Mouse (Mus musculus) embryonic facial prominence, embryonic 13.5 days (tissue): ENCODE measurements around the gene Ube2v1. TPM values are rescaled to one million over a fixed set of nuclear protein-coding genes. Genes with fewer than 3 reads are reported as not detected.
A peak's percentile ranks its signal among the peaks of the same experiment; 100 is the strongest.
"Not testable (repeated sequence)": the region's sequence is repeated elsewhere in the genome, so short reads cannot be mapped to it uniquely, and the experiment has no call there.

Experiments
- ATAC-seq: fragments of 200-750 bp; cut with Nextera tagmentation; 2 replicates; pipeline ENCODE4 v1.8.0; 2017; ENCODE audit warnings: low read depth; ENCODE audit not compliant: insufficient number of reproducible peaks, insufficient read depth, low FRiP score, low TSS enrichment
- H3K27ac ChIP-seq: fragments of 300-500 bp; sonication (generic); 2 replicates; pipeline ENCODE4 v1.5.1; 2015; ENCODE audit warnings: moderate library complexity, mild to moderate bottlenecking, inconsistent platforms
- H3K27me3 ChIP-seq: fragments of 300-500 bp; sonication (generic); 2 replicates; pipeline ENCODE4 v1.6.1; 2015; ENCODE audit warnings: mild to moderate bottlenecking, inconsistent platforms
- H3K36me3 ChIP-seq: fragments of 300-500 bp; sonication (generic); 2 replicates; pipeline ENCODE4 v1.6.1; 2015; ENCODE audit warnings: mild to moderate bottlenecking, inconsistent platforms
- H3K4me1 ChIP-seq: fragments of 300-500 bp; sonication (generic); 2 replicates; pipeline ENCODE4 v1.6.1; 2015; ENCODE audit warnings: inconsistent platforms
- H3K4me2 ChIP-seq: fragments of 300-500 bp; sonication (generic); 2 replicates; pipeline ENCODE4 v1.6.1; 2015; ENCODE audit warnings: moderate library complexity, mild to moderate bottlenecking, inconsistent platforms
- H3K4me3 ChIP-seq: fragments of 300-500 bp; sonication (generic); 2 replicates; pipeline ENCODE4 v1.5.1; 2015; ENCODE audit warnings: mild to moderate bottlenecking, inconsistent platforms
- H3K9ac ChIP-seq: fragments of 300-500 bp; sonication (generic); 2 replicates; pipeline ENCODE4 v1.6.1; 2015; ENCODE audit warnings: mild to moderate bottlenecking, inconsistent platforms
- H3K9me3 ChIP-seq: fragments of 300-500 bp; sonication (generic); 2 replicates; pipeline ENCODE4 v1.6.1; 2016; ENCODE audit warnings: inconsistent platforms
- WGBS: fragments of 180-500 bp; shearing (Covaris S2); methylation state at CpG from one replicate; pipeline ENCODE4 v1.1.7; 2015; ENCODE audit warnings: mixed read lengths; 5-methylcytosine and 5-hydroxymethylcytosine counted together
- polyA plus RNA-seq: library from polyadenylated mRNA; unstranded; fragments of >200 nt; fragmentation: Nextera tagmentation; extraction: Ambion mirVana; gene quantifications from 2 replicates; pipeline ENCODE4 v1.2.1, GENCODE M21; 2015

Gene Ube2v1
- polyA plus RNA-seq, 1 experiment from 2014 or later, result 262 TPM

GRCm38 (mm10) chr2:167649290-167650032, 17.6 kb upstream of the Ube2v1 start:
- H3K9ac ChIP-seq, result no peak overlapping the region
- no peak overlapping the region for H3K4me2 ChIP-seq
- no peak overlapping the region for H3K27ac ChIP-seq
- H3K27me3 ChIP-seq, result no peaks in the 10 kb centered on the region
- H3K4me3 ChIP-seq, result no peak overlapping the region
- 90% methylated on average over 12 of the region's 12 CpGs for WGBS
- H3K9me3 ChIP-seq, result no peaks in the 10 kb centered on the region
- ATAC-seq, result no peak
- peaks cover 83% of the 10 kb centered on the region for H3K36me3 ChIP-seq
- no peaks in the 10 kb centered on the region for H3K4me1 ChIP-seq

- Histone ChIP-seq H3K27me3 (no peaks in the 10 kb centered on the region), H3K9ac (no peak overlapping the region), H3K4me3 (no peak overlapping the region), H3K27ac (no peak overlapping the region), H3K4me1 (no peaks in the 10 kb centered on the region), H3K36me3 (peaks cover 75% of the 10 kb centered on the region), H3K9me3 (no peaks in the 10 kb centered on the region), H3K4me2 (no peak overlapping the region)
- ATAC-seq, result no peak
- WGBS, result 85% methylated on average over 4 of the region's 4 CpGs
These were observed 14.5 kb upstream of the Ube2v1 start for GRCm38 (mm10) chr2:167646411-167646810.

GRCm38 (mm10) chr2:167643356-167644052, 11.6 kb upstream of the Ube2v1 start:
- not testable (repeated sequence) for H3K4me3 ChIP-seq, H3K4me1 ChIP-seq, H3K27ac ChIP-seq, ATAC-seq, H3K4me2 ChIP-seq, H3K9ac ChIP-seq, H3K9me3 ChIP-seq, H3K27me3 ChIP-seq
- H3K36me3 ChIP-seq, result peaks cover 64% of the 10 kb centered on the region
- 84% methylated on average over 13 of the region's 13 CpGs for WGBS

GRCm38 (mm10) chr2:167642164-167642563, 10.3 kb upstream of the Ube2v1 start:
- no peaks in the 10 kb centered on the region for H3K4me1 ChIP-seq
- H3K27ac ChIP-seq, result no peak overlapping the region
- no peak for ATAC-seq
- no peak overlapping the region for H3K9ac ChIP-seq
- no peak overlapping the region for H3K4me2 ChIP-seq
- no peak overlapping the region for H3K4me3 ChIP-seq
- peaks cover 52% of the 10 kb centered on the region for H3K36me3 ChIP-seq
- WGBS, result 87% methylated on average over 6 of the region's 6 CpGs
- no peaks in the 10 kb centered on the region for H3K27me3 ChIP-seq
- H3K9me3 ChIP-seq, result no peaks in the 10 kb centered on the region

- no peak overlapping the region for H3K9ac ChIP-seq
- ATAC-seq, result no peak
- H3K36me3 ChIP-seq, result peaks cover 47% of the 10 kb centered on the region
- no peaks in the 10 kb centered on the region for H3K9me3 ChIP-seq
- WGBS, result 44% methylated on average over 8 of the region's 8 CpGs
- no peak overlapping the region for H3K4me2 ChIP-seq
- no peaks in the 10 kb centered on the region for H3K27me3 ChIP-seq
- H3K4me1 ChIP-seq, result no peaks in the 10 kb centered on the region
- no peak overlapping the region for H3K27ac ChIP-seq
- H3K4me3 ChIP-seq, result no peak overlapping the region
These were observed 9.4 kb upstream of the Ube2v1 start for GRCm38 (mm10) chr2:167641337-167641736.

- Histone ChIP-seq H3K4me3 (no peak overlapping the region), H3K27ac (no peak overlapping the region), H3K27me3 (no peaks in the 10 kb centered on the region), H3K36me3 (peaks cover 37% of the 10 kb centered on the region), H3K4me2 (no peak overlapping the region), H3K9me3 (no peaks in the 10 kb centered on the region), H3K4me1 (no peaks in the 10 kb centered on the region), H3K9ac (no peak overlapping the region)
- WGBS, result 82% methylated on average over 3 of the region's 3 CpGs
- ATAC-seq, result no peak
These were observed 8.4 kb upstream of the Ube2v1 start for GRCm38 (mm10) chr2:167640279-167640678.

- no peak overlapping the region for H3K27ac ChIP-seq
- H3K27me3 ChIP-seq, result no peaks in the 10 kb centered on the region
- H3K9me3 ChIP-seq, result no peaks in the 10 kb centered on the region
- ATAC-seq, result no peak
- peak overlapping the region; percentile 59 for H3K4me2 ChIP-seq
- no peaks in the 10 kb centered on the region for H3K36me3 ChIP-seq
- WGBS, result 61% methylated on average over 7 of the region's 7 CpGs
- H3K9ac ChIP-seq, result 0 out of 2 replicates have a peak overlapping the region, but pooled peaks have one; percentile 11
- H3K4me1 ChIP-seq, result peaks cover 30% of the 10 kb centered on the region
- peak overlapping the region; percentile 35 for H3K4me3 ChIP-seq
These were observed 3.1 kb upstream of the Ube2v1 start for GRCm38 (mm10) chr2:167634865-167635512.

GRCm38 (mm10) chr2:167634338-167634770, 2.5 kb upstream of the Ube2v1 start:
- ATAC-seq, result peak; percentile 49; the same call in 1 of the 2 replicates
- WGBS, result 0% methylated on average over 15 of the region's 15 CpGs
- peaks cover 36% of the 10 kb centered on the region for H3K4me1 ChIP-seq
- no peaks in the 10 kb centered on the region for H3K36me3 ChIP-seq
- H3K27me3 ChIP-seq, result no peaks in the 10 kb centered on the region
- peak overlapping the region; percentile 35 for H3K4me3 ChIP-seq
- peak overlapping the region; percentile 71 for H3K27ac ChIP-seq
- peak overlapping the region; percentile 59 for H3K4me2 ChIP-seq
- H3K9ac ChIP-seq, result peak overlapping the region; percentile 62
- H3K9me3 ChIP-seq, result no peaks in the 10 kb centered on the region

- Histone ChIP-seq H3K4me3 (no peak overlapping the region), H3K9me3 (no peaks in the 10 kb centered on the region), H3K27me3 (no peaks in the 10 kb centered on the region), H3K36me3 (peaks cover 8% of the 10 kb centered on the region), H3K4me2 (no peak overlapping the region), H3K9ac (no peak overlapping the region), H3K4me1 (peaks cover 45% of the 10 kb centered on the region), H3K27ac (no peak overlapping the region)
- WGBS, result 93% methylated on average over 6 of the region's 6 CpGs
- ATAC-seq, result no peak
These were observed 1.6 kb upstream of the Ube2v1 start for GRCm38 (mm10) chr2:167633537-167633872.

GRCm38 (mm10) chr2:167632731-167633536, 1.0 kb upstream of the Ube2v1 start:
- Histone ChIP-seq H3K9ac (peak overlapping the region; percentile 94; the same call in 1 of the 2 replicates), H3K27me3 (no peaks in the 10 kb centered on the region), H3K4me1 (peaks cover 46% of the 10 kb centered on the region), H3K9me3 (no peaks in the 10 kb centered on the region), H3K4me2 (peak overlapping the region; percentile 69), H3K27ac (peak overlapping the region; percentile 78), H3K36me3 (peaks cover 13% of the 10 kb centered on the region), H3K4me3 (peak overlapping the region; percentile 94)
- no peak for ATAC-seq
- WGBS, result 81% methylated on average over 12 of the region's 12 CpGs

- ATAC-seq, result no peak
- H3K9ac ChIP-seq, result peak overlapping the region; percentile 94
- peak overlapping the region; percentile 94 for H3K4me3 ChIP-seq
- WGBS, result under 1% methylated on average over 31 of the region's 31 CpGs
- H3K27ac ChIP-seq, result peak overlapping the region; percentile 90
- no peaks in the 10 kb centered on the region for H3K27me3 ChIP-seq
- peaks cover 24% of the 10 kb centered on the region for H3K36me3 ChIP-seq
- H3K4me1 ChIP-seq, result peaks cover 46% of the 10 kb centered on the region
- H3K9me3 ChIP-seq, result no peaks in the 10 kb centered on the region
- peak overlapping the region; percentile 69 for H3K4me2 ChIP-seq
These were observed 709 bp downstream of the Ube2v1 start for GRCm38 (mm10) chr2:167631181-167631590.
